Mouse (Mus musculus): Measurements from ENCODE around the gene Olfr380.

- TF ChIP-seq CTCF (IDR thresholded peaks at IDR 0.05; ENCODE audit: low read depth, low read length) (no peak), POLR2A (IDR thresholded peaks at IDR 0.05; ENCODE audit: insufficient read depth, low read length) (no peak), EP300 (IDR thresholded peaks at IDR 0.05; ENCODE audit: insufficient read depth, low read depth, low read length) (no peak)
Observed at GRCm38 (mm10) chr11:73457408-73457807, at the start of gene Olfr380.

Data from ES-Bruce4 (cell line).